Comparison of ENCODE assay signal across 8 mouse cellular contexts in the genomic region with DNA sequence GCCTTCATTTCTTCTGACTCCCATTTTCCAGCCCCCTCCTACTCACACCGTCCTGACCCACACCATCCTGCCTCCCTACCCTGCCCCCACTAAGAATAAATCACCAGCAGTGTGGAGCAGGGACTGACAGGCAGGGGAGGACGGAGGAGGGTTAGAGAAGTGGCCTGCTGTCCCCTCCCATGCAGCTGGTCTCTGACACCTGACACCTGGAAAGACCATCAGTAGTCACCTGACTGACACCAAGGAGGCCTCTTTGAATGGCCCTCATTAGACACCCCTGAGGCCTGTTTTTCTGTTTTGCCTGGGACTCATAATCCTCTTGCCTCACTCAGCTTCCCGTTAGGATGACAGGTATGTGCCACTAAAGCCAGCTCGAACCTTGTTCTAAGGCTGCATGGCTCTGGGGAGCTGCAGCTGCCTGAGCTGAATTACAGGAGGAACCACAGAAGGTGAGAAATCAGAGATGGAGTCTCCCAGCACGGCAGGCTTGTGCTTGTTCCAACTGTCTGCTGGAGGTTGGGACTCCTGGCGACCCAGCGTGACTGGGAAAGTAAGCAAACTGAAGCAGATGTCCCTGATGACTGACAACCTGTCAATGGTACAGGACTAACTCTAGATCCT. TPM values are rescaled to one million over a fixed set of nuclear protein-coding genes. Genes with fewer than 3 reads are reported as not detected.
DNase-seq lines count a peak whose midpoint lies in the region; ATAC-seq and TF ChIP-seq lines count a peak whose summit lies in the region.
"Had no signal": no experiment of that assay in that cellular context is flagged by ENCODE, and none has a peak within 500 bp of the region (broad histone marks: within the 10 kb centered on the region; RNA-seq: fewer than 3 reads in every experiment).

No protein-coding gene starts in this region.

- H3K27ac ChIP-seq in kidney, embryonic 14.5 days (ENCODE audit: low read depth, low read length) = peak overlapping the region; percentile 62; the same call in 1 of the 2 replicates
- peak overlapping the region; percentile 44 for H3K27ac ChIP-seq in limb, embryonic 13.5 days

- intact Hi-C loops in left cerebral cortex, postnatal 4 days (cut with DNase I) = no loop called here

- peaks cover 17% of the 10 kb centered on the region; the same call in 1 of the 2 replicates for H3K36me3 ChIP-seq in kidney, embryonic 14.5 days (ENCODE audit: control insufficient read depth, insufficient read depth, low read length)
- peaks cover 20% of the 10 kb centered on the region for H3K36me3 ChIP-seq in E14TG2a.4 (ENCODE audit: insufficient read depth, low read length)
- peaks cover 28% of the 10 kb centered on the region for H3K36me3 ChIP-seq in limb, embryonic 13.5 days

- H3K9ac ChIP-seq in kidney, embryonic 14.5 days (ENCODE audit: low read depth, low read length) = no peak overlapping the region
- peak overlapping the region; percentile 21; the same call in 1 of the 2 replicates for H3K9ac ChIP-seq in limb, embryonic 13.5 days

- no peaks in the 10 kb centered on the region for H3K27me3 ChIP-seq in kidney, embryonic 14.5 days (ENCODE audit: control insufficient read depth, insufficient read depth, low read length)
- H3K27me3 ChIP-seq in E14TG2a.4 (ENCODE audit: insufficient read depth, low read length) = peaks cover 22% of the 10 kb centered on the region
- H3K27me3 ChIP-seq in limb, embryonic 13.5 days = no peaks in the 10 kb centered on the region

- 5% methylated on average over 7 of the region's 7 CpGs for WGBS in kidney, embryonic 14.5 days
- 3% methylated on average over 7 of the region's 7 CpGs for WGBS in limb, embryonic 13.5 days

- no peaks in the 10 kb centered on the region for H3K9me3 ChIP-seq in kidney, embryonic 14.5 days (ENCODE audit: control insufficient read depth, low read length)
- H3K9me3 ChIP-seq in E14TG2a.4 (ENCODE audit: low read length) = no peaks in the 10 kb centered on the region
- H3K9me3 ChIP-seq in limb, embryonic 13.5 days = no peaks in the 10 kb centered on the region

- peak; percentile 78 for ATAC-seq in kidney, embryonic 14.5 days (ENCODE audit: low FRiP score, low TSS enrichment)
- ATAC-seq in limb, embryonic 13.5 days (ENCODE audit: low FRiP score, low read depth) = 0 out of 2 replicates have a peak, but pooled peaks have one; percentile 13

- no peak for DNase-seq in kidney, postnatal 25 days
- peak; percentile 47 for DNase-seq in embryo, embryonic 11 days
- no peak for DNase-seq in layer of hippocampus, postnatal 25 days (ENCODE audit: extremely low spot score in 1 of 2, low spot score in 1 of 2)
- DNase-seq in left cerebral cortex, postnatal 4 days = no peak
- DNase-seq: adrenal gland, postnatal 14 days had no signal

- TF ChIP-seq CTCF in E14TG2a.4 (conservative IDR thresholded peaks at IDR 0.05; ENCODE audit: low read length) = no peak

- H3K4me1 ChIP-seq in kidney, embryonic 14.5 days (ENCODE audit: control insufficient read depth, insufficient read depth, low read length) = peaks cover 32% of the 10 kb centered on the region
- H3K4me1 ChIP-seq in E14TG2a.4 (replicated peaks; ENCODE audit: low read depth, low read length) = peaks cover 73% of the 10 kb centered on the region
- peaks cover 63% of the 10 kb centered on the region for H3K4me1 ChIP-seq in limb, embryonic 13.5 days

- no peak overlapping the region for H3K4me3 ChIP-seq in kidney, embryonic 14.5 days (ENCODE audit: low read length)
- peak overlapping the region; percentile 57 for H3K4me3 ChIP-seq in E14TG2a.4 (replicated peaks; ENCODE audit: low read length)
- no peak overlapping the region for H3K4me3 ChIP-seq in limb, embryonic 13.5 days

- no peak overlapping the region for H3K4me2 ChIP-seq in kidney, embryonic 14.5 days (replicated peaks; ENCODE audit: low read depth, low read length)
- H3K4me2 ChIP-seq in limb, embryonic 13.5 days (replicated peaks) = peak overlapping the region; percentile 2; the same call in 1 of the 2 replicates

RNA-seq across cellular contexts. Expression of a gene that starts 9.3 kb away (rescaled TPM):
- 17.6 and 23.6 TPM in 2 replicates for polyA plus RNA-seq in kidney, embryonic 14.5 days (2014; fragmentation: Nextera tagmentation; extraction: Ambion mirVana)
- polyA plus RNA-seq in limb, embryonic 13.5 days (2015; fragmentation: Nextera tagmentation; extraction: Ambion mirVana) = 20.2 and 21.3 TPM in 2 replicates
- 10 to 100 TPM; 11.5 to 14.4 TPM for total RNA-seq in layer of hippocampus, postnatal 25 days (2021)
- 10 to 100 TPM; 10.8 to 12.6 TPM for total RNA-seq in left cerebral cortex, postnatal 4 days (2021)

RNA-seq across cellular contexts. Expression of a gene that starts 9.6 kb away (rescaled TPM):
- 447 and 572 TPM in 2 replicates for polyA plus RNA-seq in kidney, embryonic 14.5 days (2014; fragmentation: Nextera tagmentation; extraction: Ambion mirVana)
- polyA plus RNA-seq in limb, embryonic 13.5 days (2015; fragmentation: Nextera tagmentation; extraction: Ambion mirVana) = 431 and 434 TPM in 2 replicates
- 100 to 1,000 TPM; 242 to 258 TPM for total RNA-seq in layer of hippocampus, postnatal 25 days (2021)
- total RNA-seq in left cerebral cortex, postnatal 4 days (2021) = 100 to 1,000 TPM; 187 to 194 TPM

RNA-seq across cellular contexts. Expression of a gene that starts 30.2 kb away (rescaled TPM):
- polyA plus RNA-seq in kidney, embryonic 14.5 days (2014; fragmentation: Nextera tagmentation; extraction: Ambion mirVana) = 9.5 and 12.9 TPM in 2 replicates
- polyA plus RNA-seq in limb, embryonic 13.5 days (2015; fragmentation: Nextera tagmentation; extraction: Ambion mirVana) = 14.1 TPM in 2 replicates
- 1 to 10 TPM; 2.7 to 3.6 TPM for total RNA-seq in layer of hippocampus, postnatal 25 days (2021)
- total RNA-seq in left cerebral cortex, postnatal 4 days (2021) = 1 to 10 TPM; 1.2 to 1.3 TPM

RNA-seq across cellular contexts. Expression of a gene that starts 37.4 kb away (rescaled TPM):
- 37.8 and 48.0 TPM in 2 replicates for polyA plus RNA-seq in kidney, embryonic 14.5 days (2014; fragmentation: Nextera tagmentation; extraction: Ambion mirVana)
- 47.7 and 50.5 TPM in 2 replicates for polyA plus RNA-seq in limb, embryonic 13.5 days (2015; fragmentation: Nextera tagmentation; extraction: Ambion mirVana)
- 10 to 100 TPM; 61.1 to 73.0 TPM for total RNA-seq in layer of hippocampus, postnatal 25 days (2021)
- total RNA-seq in left cerebral cortex, postnatal 4 days (2021) = 10 to 100 TPM; 80.0 to 90.4 TPM

RNA-seq across cellular contexts. Expression of a gene that starts 42.9 kb away (rescaled TPM):
- polyA plus RNA-seq in kidney, embryonic 14.5 days (2014; fragmentation: Nextera tagmentation; extraction: Ambion mirVana) = 1.7 and 2.3 TPM in 2 replicates
- polyA plus RNA-seq in limb, embryonic 13.5 days (2015; fragmentation: Nextera tagmentation; extraction: Ambion mirVana) = 1.4 and 1.5 TPM in 2 replicates
- total RNA-seq in layer of hippocampus, postnatal 25 days (2021) = 1 to 10 TPM in 1 of 2 experiments, under 1 TPM in 1; 0.89 to 1.6 TPM
- 1 to 10 TPM; 1.2 TPM for total RNA-seq in left cerebral cortex, postnatal 4 days (2021)
